Mouse (Mus musculus) stomach, postnatal 0 days (tissue): Measurements from ENCODE around the gene Zfp334.
A peak's percentile ranks its signal among the peaks of the same experiment; 100 is the strongest.

Source experiments
- CTCF ChIP-seq: IDR thresholded peaks from 2 replicates; pipeline ENCODE4 v1.5.1; 2016; ENCODE audit warnings: antibody characterized with exemption, low read depth, mild to moderate bottlenecking, moderate library complexity
- EP300 ChIP-seq: optimal IDR thresholded peaks from 2 replicates; pipeline ENCODE3; 2016; ENCODE audit warnings: antibody characterized with exemption

DNA sequence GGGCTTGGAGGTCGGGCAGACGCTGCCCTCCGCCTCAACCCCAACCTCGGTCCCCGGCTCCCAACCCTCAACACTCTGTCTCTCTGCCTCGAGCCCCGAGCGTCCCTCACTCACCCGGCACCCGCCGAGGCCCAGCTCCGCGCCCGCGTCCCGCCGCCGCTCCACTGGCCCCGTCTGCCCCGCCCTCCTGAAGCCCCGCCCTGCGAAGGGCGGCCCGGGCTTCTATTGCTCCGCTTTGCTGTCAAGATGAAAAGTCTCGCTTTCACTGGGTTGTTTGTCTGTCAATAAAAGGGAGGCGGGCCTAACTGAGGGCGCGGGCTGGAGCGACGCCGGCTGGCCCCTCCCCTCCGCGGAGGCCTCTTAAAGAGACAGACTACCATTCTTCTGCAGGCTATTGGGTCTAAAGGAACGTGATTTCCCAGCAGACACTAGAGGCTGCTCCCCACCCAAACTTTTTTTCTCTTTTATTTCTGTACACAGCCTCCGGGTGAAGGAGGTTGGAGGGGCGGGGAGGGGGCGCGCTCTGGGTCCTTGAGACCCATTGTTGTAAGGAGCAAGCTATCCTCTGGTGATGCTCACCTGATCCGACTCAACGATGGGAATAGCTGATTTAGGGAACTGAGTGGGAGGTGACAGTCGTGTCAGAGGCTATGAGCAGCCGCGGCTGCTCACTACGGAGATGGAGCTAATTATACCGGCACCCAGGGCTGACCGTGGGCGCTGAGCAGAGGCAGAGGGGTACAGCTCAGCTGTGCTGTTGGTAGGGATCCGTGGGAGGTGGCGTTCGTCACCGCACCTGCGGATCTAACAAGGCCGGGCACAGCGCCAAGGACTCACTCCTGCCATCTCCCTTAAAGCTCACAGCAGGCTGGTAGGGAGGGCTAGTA lies 61.5 kb downstream of the Zfp334 start, which contains the start of gene Elmo2:
- TF ChIP-seq CTCF, result 0 out of 2 replicates have a peak, but pooled peaks have one; percentile 6
- TF ChIP-seq EP300, result peak; percentile 61
